9 mouse cellular contexts compared by ENCODE assay signal in the genomic region with DNA sequence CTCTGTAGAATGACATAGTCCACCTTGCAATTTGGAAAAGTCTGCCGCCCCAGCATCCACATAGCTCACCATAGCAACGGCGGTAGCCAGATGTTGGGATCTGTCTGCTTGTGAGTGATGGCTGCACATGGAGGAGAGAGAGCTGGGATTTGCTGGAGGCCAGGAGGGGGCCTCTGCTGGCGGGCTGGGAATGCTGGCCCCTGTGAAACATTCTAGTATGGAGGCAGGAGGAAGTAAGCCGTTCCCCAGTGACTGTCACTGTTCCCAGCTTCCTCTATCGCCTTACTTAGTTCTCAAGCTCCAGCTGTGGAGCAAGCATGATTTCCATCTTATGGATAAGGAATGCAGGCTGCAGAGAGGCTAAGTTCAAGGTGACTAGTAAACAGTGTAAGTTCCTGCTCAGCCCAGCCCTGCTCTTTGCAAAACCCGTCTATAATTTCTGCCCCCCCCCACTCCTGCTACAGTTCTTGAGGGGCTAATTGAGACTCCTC. TPM values are rescaled to one million over a fixed set of nuclear protein-coding genes. Genes with fewer than 3 reads are reported as not detected.
DNase-seq lines count a peak whose midpoint lies in the region; ATAC-seq and TF ChIP-seq lines count a peak whose summit lies in the region.
"Had no signal": no experiment of that assay in that cellular context is flagged by ENCODE, and none has a peak within 500 bp of the region (broad histone marks: within the 10 kb centered on the region; RNA-seq: fewer than 3 reads in every experiment).

No protein-coding gene starts in this region.

- peak; percentile 52; the same call in 1 of the 2 replicates for ATAC-seq in lung, embryonic 15.5 days (ENCODE audit: borderline replicate concordance, extremely low read depth, low FRiP score, low TSS enrichment)
- peak; percentile 90 for ATAC-seq in limb, embryonic 12.5 days (ENCODE audit: insufficient number of reproducible peaks, insufficient read depth, low FRiP score, low TSS enrichment, low read depth)
- ATAC-seq in stomach, postnatal 0 days (ENCODE audit: low FRiP score, low TSS enrichment), result peak; percentile 75
- no peak for ATAC-seq in activated CD4-positive, CD25-positive, alpha-beta regulatory T cell, adult 4 months
- ATAC-seq: Patski had no signal

- H3K27me3 ChIP-seq in lung, embryonic 15.5 days, result no peaks in the 10 kb centered on the region
- H3K27me3 ChIP-seq in heart, embryonic 10.5 days (ENCODE audit: insufficient read depth, poor library complexity, severe bottlenecking), result no peaks in the 10 kb centered on the region
- H3K27me3 ChIP-seq in limb, embryonic 12.5 days, result no peaks in the 10 kb centered on the region
- no peaks in the 10 kb centered on the region for H3K27me3 ChIP-seq in stomach, postnatal 0 days (ENCODE audit: control insufficient read depth, insufficient read depth, low read length)
- H3K27me3 ChIP-seq: Patski had no signal

- H3K4me3 ChIP-seq in lung, embryonic 15.5 days, result no peak overlapping the region
- 0 out of 2 replicates have a peak overlapping the region, but pooled peaks have one; percentile 3 for H3K4me3 ChIP-seq in heart, embryonic 10.5 days
- no peak overlapping the region for H3K4me3 ChIP-seq in limb, embryonic 12.5 days (replicated peaks)
- no peak overlapping the region for H3K4me3 ChIP-seq in stomach, postnatal 0 days (ENCODE audit: low read depth, low read length)

- peaks cover 15% of the 10 kb centered on the region for H3K4me1 ChIP-seq in lung, embryonic 15.5 days
- peaks cover 50% of the 10 kb centered on the region for H3K4me1 ChIP-seq in heart, embryonic 10.5 days
- H3K4me1 ChIP-seq in limb, embryonic 12.5 days (replicated peaks), result peaks cover 38% of the 10 kb centered on the region
- H3K4me1 ChIP-seq in stomach, postnatal 0 days (replicated peaks; ENCODE audit: control insufficient read depth, insufficient read depth), result no peaks in the 10 kb centered on the region; the same call in 1 of the 2 replicates

- H3K36me3 ChIP-seq in lung, embryonic 15.5 days, result peaks cover 36% of the 10 kb centered on the region
- H3K36me3 ChIP-seq in heart, embryonic 10.5 days, result peaks cover 51% of the 10 kb centered on the region
- peaks cover 63% of the 10 kb centered on the region for H3K36me3 ChIP-seq in limb, embryonic 12.5 days
- peaks cover 2% of the 10 kb centered on the region; the same call in 1 of the 2 replicates for H3K36me3 ChIP-seq in stomach, postnatal 0 days (ENCODE audit: control insufficient read depth, insufficient read depth, low read length)

- no peak overlapping the region for H3K27ac ChIP-seq in lung, embryonic 15.5 days
- peak overlapping the region; percentile 65 for H3K27ac ChIP-seq in heart, embryonic 10.5 days
- H3K27ac ChIP-seq in limb, embryonic 12.5 days, result peak overlapping the region; percentile 94
- H3K27ac ChIP-seq in stomach, postnatal 0 days (replicated peaks), result peak overlapping the region; percentile 63

- 10% methylated on average over 7 of the region's 7 CpGs for WGBS in lung, embryonic 15.5 days
- WGBS in heart, embryonic 10.5 days, result 13% methylated on average over 7 of the region's 7 CpGs
- 4% methylated on average over 7 of the region's 7 CpGs for whole genome bisulfite sequencing in limb, embryonic 12.5 days
- 13% methylated on average over 7 of the region's 7 CpGs for WGBS in stomach, postnatal 0 days

- TF ChIP-seq CTCF in stomach, postnatal 0 days (IDR thresholded peaks at IDR 0.05; ENCODE audit: low read depth), result peak; percentile 42

- no peaks in the 10 kb centered on the region for H3K9me3 ChIP-seq in lung, embryonic 15.5 days
- H3K9me3 ChIP-seq in heart, embryonic 10.5 days, result no peaks in the 10 kb centered on the region
- no peaks in the 10 kb centered on the region for H3K9me3 ChIP-seq in limb, embryonic 12.5 days
- no peaks in the 10 kb centered on the region for H3K9me3 ChIP-seq in stomach, postnatal 0 days (ENCODE audit: control insufficient read depth, low read length)

- no peak overlapping the region for H3K4me2 ChIP-seq in lung, embryonic 15.5 days
- H3K4me2 ChIP-seq in limb, embryonic 12.5 days, result peak overlapping the region; percentile 40
- H3K4me2 ChIP-seq in stomach, postnatal 0 days (replicated peaks; ENCODE audit: low read depth), result no peak overlapping the region

- no peak overlapping the region for H3K9ac ChIP-seq in lung, embryonic 15.5 days
- no peak overlapping the region for H3K9ac ChIP-seq in limb, embryonic 12.5 days (replicated peaks)
- H3K9ac ChIP-seq in stomach, postnatal 0 days (ENCODE audit: low read length), result no peak overlapping the region

- no peak for DNase-seq in lung, postnatal 14 days
- DNase-seq in heart, embryonic 10.5 days (ENCODE audit: low spot score), result no peak
- DNase-seq in stomach, postnatal 0 days (ENCODE audit: low spot score), result peak; percentile 42
- no peak for DNase-seq in right cerebral cortex, postnatal 36 days (ENCODE audit: low spot score in 2 of 2)
- no peak for DNase-seq in kidney, adult 18-20 months

- TF ChIP-seq EP300 in stomach, postnatal 0 days (optimal IDR thresholded peaks at IDR 0.05), result no peak

RNA-seq across cellular contexts. Expression of gene Dnmt3a, which starts 37.6 kb away (rescaled TPM):
- polyA plus RNA-seq in lung, embryonic 15.5 days (2015; fragmentation: Nextera tagmentation; extraction: Ambion mirVana), result 144 and 151 TPM in 2 replicates
- polyA plus RNA-seq in heart, embryonic 10.5 days (2016; fragmentation: Nextera tagmentation; extraction: Ambion mirVana), result 148 and 154 TPM in 2 replicates
- polyA plus RNA-seq in limb, embryonic 12.5 days (2016; fragmentation: Nextera tagmentation; extraction: Ambion mirVana), result 260 and 282 TPM in 2 replicates
- polyA plus RNA-seq in stomach, postnatal 0 days (2015; fragmentation: Nextera tagmentation; extraction: Ambion mirVana), result 29.7 and 44.0 TPM in 2 replicates
- polyA plus RNA-seq in activated CD4-positive, CD25-positive, alpha-beta regulatory T cell, adult 4 months (2017; shearing (Covaris generic)), result 10 to 100 TPM; 17.9 to 22.9 TPM
